Mouse (Mus musculus): ENCODE data around the gene Pkig.

DNA sequence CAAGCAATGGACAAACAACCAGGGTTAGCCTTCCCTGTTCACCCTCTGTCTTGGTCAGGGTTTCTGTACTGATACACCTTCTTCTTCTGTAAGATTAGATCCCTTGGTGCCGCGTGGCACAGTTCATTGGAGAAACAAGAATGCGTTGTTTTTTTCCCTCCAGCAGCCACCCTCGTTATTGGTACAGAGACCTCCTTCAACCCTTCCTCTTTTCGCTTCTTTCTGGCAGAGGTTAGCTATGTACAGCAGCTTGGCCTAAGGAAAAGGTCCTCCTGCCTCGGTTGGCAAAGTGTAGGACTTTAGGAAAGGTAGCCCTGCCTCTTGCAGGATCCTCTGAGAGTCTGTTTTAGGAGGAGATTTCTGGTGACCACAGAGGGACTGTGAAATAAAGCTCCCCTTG, 102.4 kb downstream of the Pkig start:
- TF ChIP-seq POLR2A (IDR thresholded peaks at IDR 0.05; ENCODE audit: borderline replicate concordance, extremely low read depth, insufficient read depth, insufficient read length, poor library complexity, severe bottlenecking) (no peak), CTCF (IDR thresholded peaks at IDR 0.05; ENCODE audit: borderline replicate concordance, extremely low read depth, insufficient read depth, insufficient read length) (no peak)
